Mouse (Mus musculus): ENCODE data around the gene Mllt6. TPM values are rescaled to one million over a fixed set of nuclear protein-coding genes. Genes with fewer than 3 reads are reported as not detected.
"Not testable (repeated sequence)": the region's sequence is repeated elsewhere in the genome, so short reads cannot be mapped to it uniquely, and the experiment has no call there.

Mllt6 gene
- total RNA-seq, 2 experiments from 2014 or later: 6.3 to 6.9 TPM

DNA sequence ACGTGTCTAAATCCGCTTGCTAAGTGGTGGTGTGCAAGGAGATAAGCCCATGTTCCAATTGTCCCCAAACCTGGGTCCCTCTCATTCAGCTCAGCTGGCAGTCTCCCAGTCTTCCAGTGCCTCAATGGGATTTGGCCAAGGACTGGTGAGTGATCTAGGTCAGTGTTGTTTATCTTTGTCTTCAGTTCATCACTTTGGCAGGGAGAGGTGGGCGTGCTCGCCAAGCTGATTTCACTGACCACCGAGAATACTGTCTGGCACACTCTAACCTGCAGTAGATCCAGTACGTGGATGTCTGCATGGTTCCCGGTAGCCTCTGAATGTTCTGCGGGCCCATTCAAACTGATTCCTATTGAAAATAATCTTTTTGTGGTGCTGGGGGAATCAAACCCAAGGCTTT, 50.7 kb downstream of the Mllt6 start:
- no peak for ATAC-seq (ENCODE audit: poor library complexity, severe bottlenecking)

DNA sequence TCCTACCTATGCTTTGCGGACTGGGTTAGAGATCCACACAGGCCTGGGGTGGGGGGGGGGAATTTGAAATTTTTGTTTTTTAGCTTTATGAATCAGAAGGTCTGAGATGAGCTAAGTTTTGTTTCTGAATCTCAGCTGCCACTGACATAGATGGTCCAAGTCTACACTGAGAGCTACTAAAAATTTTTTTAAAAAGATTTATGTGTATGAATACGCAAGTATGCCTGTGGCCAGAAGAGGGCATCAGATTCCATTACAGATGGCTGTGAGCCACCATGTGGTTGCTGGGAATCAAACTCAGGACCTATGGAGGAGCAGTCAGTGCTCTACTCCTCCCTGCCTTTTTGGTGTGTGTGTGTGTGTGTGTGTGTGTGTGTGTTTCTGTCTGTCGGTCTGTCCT, 51.1 kb downstream of the Mllt6 start:
- no peak for ATAC-seq (ENCODE audit: poor library complexity, severe bottlenecking)

DNA sequence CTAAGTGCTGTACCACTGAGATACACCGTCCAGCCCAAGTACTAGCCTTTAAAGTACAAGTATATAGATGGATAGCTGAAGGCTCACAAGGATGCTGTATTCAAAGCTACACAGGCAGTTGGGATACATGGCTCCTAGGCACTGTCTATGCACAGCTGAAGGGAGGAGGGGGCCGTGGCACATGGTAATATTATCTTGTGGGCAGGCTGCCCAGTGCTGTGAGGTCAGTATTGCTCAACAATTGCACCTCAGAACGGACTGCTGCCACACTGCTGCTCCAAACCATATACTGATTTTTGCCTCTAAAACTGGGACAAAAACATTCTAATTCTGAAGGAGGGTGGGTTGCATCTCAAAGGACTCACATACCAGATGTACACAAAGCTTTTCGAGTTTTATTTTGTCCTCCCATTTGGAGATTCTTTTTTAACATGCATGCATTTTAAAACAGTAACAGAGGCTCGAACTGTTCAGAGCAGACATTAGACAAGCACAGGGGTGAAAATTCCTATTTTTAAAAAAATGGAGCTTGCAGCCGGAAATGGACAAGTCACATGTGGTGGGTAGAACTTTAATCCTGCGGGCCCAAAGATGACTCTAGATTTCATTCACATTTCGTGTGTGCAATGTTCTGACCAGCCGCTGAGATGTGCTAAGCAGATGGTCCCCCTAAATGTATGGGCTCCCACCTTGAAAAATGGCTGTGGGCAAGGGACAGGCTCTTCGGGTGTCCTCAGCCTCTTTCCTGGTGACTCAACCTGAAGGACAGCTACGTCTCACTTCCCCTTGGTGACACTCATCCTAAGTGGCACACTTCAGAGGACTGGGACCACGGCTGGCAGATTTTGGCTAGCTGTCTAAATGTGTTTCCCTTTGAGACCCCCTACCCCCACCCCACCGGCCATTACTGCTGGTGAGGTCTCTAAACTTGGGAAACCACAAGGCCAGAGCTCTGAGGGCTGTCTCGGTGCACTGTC, 51.9 kb downstream of the Mllt6 start:
- peak; percentile 41; the same call in 1 of the 2 replicates for ATAC-seq (ENCODE audit: poor library complexity, severe bottlenecking)

DNA sequence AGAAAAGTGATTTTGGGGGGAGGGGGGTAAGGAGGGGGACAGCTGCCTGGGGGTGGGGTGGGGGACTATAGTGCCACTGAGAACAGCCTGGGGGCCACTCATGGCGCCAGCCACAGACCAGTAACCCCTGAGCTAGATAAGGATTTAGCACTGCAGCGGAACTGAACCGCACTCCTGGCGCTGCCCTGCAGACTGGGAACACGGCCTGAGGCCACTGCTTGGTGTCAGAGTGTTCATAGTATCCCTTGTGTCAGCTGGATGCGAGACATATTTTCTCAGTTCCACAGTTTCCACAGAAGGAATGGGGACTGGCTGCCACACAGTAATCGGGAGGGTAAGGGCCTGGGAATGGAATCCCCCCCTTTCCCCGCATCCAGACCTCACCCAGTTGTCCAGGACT, 52.8 kb downstream of the Mllt6 start:
- no peak for ATAC-seq (ENCODE audit: poor library complexity, severe bottlenecking)

DNA sequence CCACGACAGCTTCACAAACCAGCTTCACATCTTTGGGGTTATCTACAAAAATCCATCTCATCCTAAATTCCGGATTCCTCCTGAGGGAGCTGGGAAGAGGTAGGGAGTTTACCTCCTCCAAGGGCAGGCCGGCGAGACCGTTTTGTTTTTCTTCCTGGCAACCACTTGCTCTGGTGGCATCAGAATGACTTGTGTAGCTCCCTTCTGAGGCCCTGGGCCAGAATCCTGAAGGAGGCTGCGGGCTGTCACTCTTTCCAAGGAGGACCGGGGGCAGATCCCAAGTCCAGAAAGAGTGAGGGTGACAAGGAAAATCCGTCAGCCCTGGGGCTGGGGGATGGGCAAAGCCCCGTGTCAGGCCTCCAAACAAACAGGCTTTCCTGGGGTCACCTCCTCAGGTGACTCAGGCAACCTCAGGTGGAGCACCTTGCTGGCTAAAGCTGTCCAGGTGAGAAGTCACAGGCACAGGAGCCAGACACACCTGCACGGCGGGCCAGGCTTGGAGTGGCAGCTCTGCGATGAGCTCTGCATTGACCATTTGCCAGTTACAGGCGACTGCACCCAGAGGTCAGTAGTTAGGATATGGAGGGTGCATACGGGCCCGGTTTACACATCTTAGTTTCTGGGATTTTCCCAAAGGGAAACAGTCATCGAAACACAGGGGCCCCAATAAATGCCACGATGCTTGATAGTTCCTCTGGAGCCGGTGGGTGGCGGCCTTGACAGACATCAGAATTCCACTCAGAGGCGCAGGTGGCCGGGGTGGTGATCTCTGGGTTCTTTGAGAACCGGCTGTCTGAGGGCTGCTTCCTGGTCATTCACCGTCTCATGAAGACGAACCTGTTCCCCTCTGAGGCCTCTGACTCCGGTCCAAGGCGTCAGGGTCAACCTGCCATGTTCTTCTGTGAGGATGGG, 54.4 kb downstream of the Mllt6 start:
- peak; percentile 18 for ATAC-seq (ENCODE audit: poor library complexity, severe bottlenecking)

GRCm38 (mm10) chr11:97718281-97718860, 55.2 kb downstream of the Mllt6 start:
- ATAC-seq (ENCODE audit: poor library complexity, severe bottlenecking): peak; percentile 81

GRCm38 (mm10) chr11:97719041-97719440, 55.8 kb downstream of the Mllt6 start:
- peak; percentile 59 for ATAC-seq (ENCODE audit: poor library complexity, severe bottlenecking)

DNA sequence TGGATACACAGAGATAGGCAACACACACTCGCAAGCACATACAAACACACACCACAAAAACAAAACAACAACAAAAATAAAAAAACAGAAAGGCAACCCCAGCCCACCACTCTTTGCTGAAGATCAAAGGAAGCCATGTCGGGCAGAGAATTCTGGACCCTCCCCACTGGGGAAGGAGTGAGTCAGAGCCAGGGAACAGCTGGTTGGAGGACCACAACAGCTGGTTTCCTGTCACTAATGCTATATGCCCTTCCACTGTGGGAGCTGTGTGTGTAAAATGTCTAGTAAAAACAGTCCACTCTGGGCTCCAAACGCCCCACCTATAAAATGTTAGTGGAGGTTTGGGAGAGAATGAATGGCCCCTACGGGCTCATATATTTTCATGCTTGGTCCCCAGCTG, 58.1 kb downstream of the Mllt6 start:
- no peak for ATAC-seq (ENCODE audit: poor library complexity, severe bottlenecking)

DNA sequence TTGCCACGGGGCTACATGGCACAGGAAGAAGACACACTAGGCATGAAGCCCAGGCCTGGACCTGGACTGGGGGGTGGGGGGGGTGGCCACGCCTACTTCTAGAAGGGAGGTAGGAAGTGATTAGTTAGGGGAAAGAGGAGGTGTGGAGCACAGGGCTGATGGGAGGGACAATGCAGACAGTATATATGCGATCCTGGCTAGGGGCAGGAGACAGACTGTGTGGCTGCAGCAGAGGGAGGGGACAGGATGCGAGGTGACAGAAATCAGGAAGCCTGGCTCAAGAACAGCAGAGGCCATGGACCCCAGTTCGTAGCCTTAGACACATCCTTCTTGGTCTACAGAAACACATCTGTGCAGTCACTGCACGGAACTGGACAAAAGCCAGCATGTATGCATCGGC, 60.5 kb downstream of the Mllt6 start:
- no peak for ATAC-seq (ENCODE audit: poor library complexity, severe bottlenecking)

- peak; percentile 93 for ATAC-seq (ENCODE audit: poor library complexity, severe bottlenecking)
Observed at GRCm38 (mm10) chr11:97728311-97728710, 65.1 kb downstream of the Mllt6 start.

- peak; percentile 34 for ATAC-seq (ENCODE audit: poor library complexity, severe bottlenecking)
Observed at GRCm38 (mm10) chr11:97728730-97729129, 65.5 kb downstream of the Mllt6 start.

DNA sequence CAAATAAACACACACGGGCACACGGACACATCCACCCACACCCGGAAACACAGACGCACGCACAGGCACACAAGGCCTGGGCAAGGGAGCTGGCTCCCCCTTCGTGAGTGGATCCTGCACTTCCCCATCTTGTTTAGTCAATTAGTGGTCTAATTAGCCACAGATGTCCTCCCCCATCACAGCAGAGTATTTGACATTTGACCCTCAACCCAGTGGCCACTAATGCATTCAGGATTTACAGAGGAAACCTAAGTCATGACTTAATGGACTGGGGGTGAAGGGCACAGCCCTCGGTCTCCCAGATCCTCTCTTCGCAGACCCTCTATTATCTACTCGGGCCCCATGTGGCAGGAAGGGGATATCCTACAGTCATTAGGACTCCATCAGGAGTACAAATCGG, 70.5 kb downstream of the Mllt6 start:
- no peak for ATAC-seq (ENCODE audit: poor library complexity, severe bottlenecking)

- ATAC-seq (ENCODE audit: poor library complexity, severe bottlenecking): not testable (repeated sequence)
Observed at GRCm38 (mm10) chr11:97734810-97735209, 71.6 kb downstream of the Mllt6 start.

Other genes starting within 250 kb of the Mllt6 start
- 7.7 and 9.8 TPM in 2 replicates for gene Arhgap23, start 247.9 kb upstream of the Mllt6 start, total RNA-seq (2015)
- 5.8 and 9.4 TPM in 2 replicates for gene Arhgap23, start 247.9 kb upstream of the Mllt6 start, total RNA-seq (2017)
- gene 4933428G20Rik, start 163.1 kb upstream of the Mllt6 start, total RNA-seq (2015): not detected in 2 replicates
- gene 4933428G20Rik, start 163.1 kb upstream of the Mllt6 start, total RNA-seq (2017): not detected in 2 replicates
- not detected in 2 replicates for gene Srcin1, start 87.2 kb upstream of the Mllt6 start, total RNA-seq (2015)
- gene Srcin1, start 87.2 kb upstream of the Mllt6 start, total RNA-seq (2017): not detected in 2 replicates
- gene Epop, start 33.7 kb upstream of the Mllt6 start, total RNA-seq (2015): 0.18 and 1.2 TPM in 2 replicates
- 0.40 TPM in 1 of 2 replicates, not detected in the other for gene Epop, start 33.7 kb upstream of the Mllt6 start, total RNA-seq (2017)
- gene Cisd3, start 22.4 kb downstream of the Mllt6 start, total RNA-seq (2015): 18.7 and 19.8 TPM in 2 replicates
- gene Cisd3, start 22.4 kb downstream of the Mllt6 start, total RNA-seq (2017): 2.3 and 12.8 TPM in 2 replicates
- 2.8 and 3.1 TPM in 2 replicates for gene Pcgf2, start 37.1 kb downstream of the Mllt6 start, total RNA-seq (2015)
- gene Pcgf2, start 37.1 kb downstream of the Mllt6 start, total RNA-seq (2017): 1.0 and 2.4 TPM in 2 replicates
- 81.0 and 111 TPM in 2 replicates for gene Psmb3, start 40.0 kb downstream of the Mllt6 start, total RNA-seq (2015)
- 137 and 179 TPM in 2 replicates for gene Psmb3, start 40.0 kb downstream of the Mllt6 start, total RNA-seq (2017)
- gene Pip4k2b, start 81.3 kb downstream of the Mllt6 start, total RNA-seq (2015): 14.9 and 17.3 TPM in 2 replicates
- gene Pip4k2b, start 81.3 kb downstream of the Mllt6 start, total RNA-seq (2017): 19.6 and 25.7 TPM in 2 replicates
- 11.1 and 11.8 TPM in 2 replicates for gene Cwc25, start 103.1 kb downstream of the Mllt6 start, total RNA-seq (2015)
- gene Cwc25, start 103.1 kb downstream of the Mllt6 start, total RNA-seq (2017): 21.0 and 22.4 TPM in 2 replicates
- gene 1700001P01Rik, start 112.5 kb downstream of the Mllt6 start, total RNA-seq (2015): not detected in 2 replicates
- not detected in 2 replicates for gene 1700001P01Rik, start 112.5 kb downstream of the Mllt6 start, total RNA-seq (2017)
- gene Rpl23, start 119.0 kb downstream of the Mllt6 start, total RNA-seq (2015): 1,123 and 1,179 TPM in 2 replicates
- 895 and 904 TPM in 2 replicates for gene Rpl23, start 119.0 kb downstream of the Mllt6 start, total RNA-seq (2017)
- gene Lasp1, start 135.6 kb downstream of the Mllt6 start, total RNA-seq (2015): 121 and 128 TPM in 2 replicates
- 315 and 351 TPM in 2 replicates for gene Lasp1, start 135.6 kb downstream of the Mllt6 start, total RNA-seq (2017)
- gene B230217C12Rik, start 177.4 kb downstream of the Mllt6 start, total RNA-seq (2015): 2.3 and 2.5 TPM in 2 replicates
- 0.33 and 0.45 TPM in 2 replicates for gene B230217C12Rik, start 177.4 kb downstream of the Mllt6 start, total RNA-seq (2017)
- 0.30 and 2.1 TPM in 2 replicates for gene Fbxo47, start 220.7 kb downstream of the Mllt6 start, total RNA-seq (2015)
- 0.73 and 1.5 TPM in 2 replicates for gene Fbxo47, start 220.7 kb downstream of the Mllt6 start, total RNA-seq (2017)